Mouse (Mus musculus): ENCODE measurements around the gene Mllt10. TPM values are rescaled to one million over a fixed set of nuclear protein-coding genes. Genes with fewer than 3 reads are reported as not detected.

Mllt10 gene
- 69.6 and 75.2 TPM in 2 replicates for polyA plus RNA-seq (2015; fragmentation: Nextera tagmentation; extraction: Ambion mirVana)

DNA sequence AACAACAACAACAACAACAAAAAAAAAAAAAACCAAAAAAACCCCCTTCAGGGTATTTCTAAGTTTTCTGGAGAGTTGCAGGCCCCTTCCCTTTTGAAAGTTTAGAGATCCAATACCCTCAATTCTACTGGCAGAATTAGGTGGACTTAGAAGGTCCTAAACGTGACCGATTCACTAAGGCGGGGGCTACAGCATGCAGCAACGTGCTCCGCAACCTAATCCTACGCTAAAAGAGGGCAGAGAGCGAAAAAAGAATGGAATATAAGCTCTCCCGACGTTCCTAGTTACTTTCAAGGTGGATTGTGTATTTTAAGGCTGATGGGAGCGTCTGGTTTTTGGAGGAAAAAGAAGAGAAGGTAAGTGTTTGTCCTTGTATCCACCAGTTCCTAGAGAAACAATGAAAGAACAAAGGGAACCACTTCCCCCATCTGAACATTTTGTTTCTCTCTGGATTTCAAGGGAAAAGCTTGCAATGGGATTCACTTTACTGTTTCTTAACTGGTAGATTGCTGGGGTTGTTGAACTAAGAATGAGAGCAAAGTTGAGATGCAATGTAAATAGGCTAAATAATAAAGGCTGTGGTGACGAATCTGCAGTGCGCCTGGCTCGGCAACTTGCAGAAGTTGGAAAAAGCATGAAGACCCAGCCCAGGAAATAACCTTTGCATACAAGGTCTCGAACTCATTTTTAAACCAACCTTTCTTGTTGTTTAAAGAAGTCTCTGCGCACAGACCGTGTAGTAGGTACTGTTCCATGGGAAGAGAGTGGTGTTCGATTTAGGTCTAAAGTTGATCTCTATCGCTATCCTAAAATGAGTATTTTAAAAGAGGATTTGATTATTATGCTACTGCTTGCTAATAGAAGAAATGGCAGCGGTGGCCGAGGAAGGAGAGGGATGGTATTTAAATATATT, at the start of gene Mllt10:
Gene Mllt10, plus strand, starts transcription at position 222 of the 913 bp plus-strand sequence.
- Histone ChIP-seq H3K4me3 (replicated peaks) (peak within 1 kb of the TSS; percentile 56), H3K9me3 (no peaks in the 10 kb centered on the region), H3K27ac (peak within 1 kb of the TSS; percentile 99), H3K9ac (replicated peaks) (peak within 1 kb of the TSS; percentile 97), H3K27me3 (no peaks in the 10 kb centered on the region), H3K36me3 (no peaks in the 10 kb centered on the region), H3K4me2 (replicated peaks) (peak within 1 kb of the TSS; percentile 90), H3K4me1 (replicated peaks) (peaks cover 61% of the 10 kb centered on the region)
- WGBS, result under 1% methylated on average over 20 of the region's 20 CpGs
- ATAC-seq, result no peak

DNA sequence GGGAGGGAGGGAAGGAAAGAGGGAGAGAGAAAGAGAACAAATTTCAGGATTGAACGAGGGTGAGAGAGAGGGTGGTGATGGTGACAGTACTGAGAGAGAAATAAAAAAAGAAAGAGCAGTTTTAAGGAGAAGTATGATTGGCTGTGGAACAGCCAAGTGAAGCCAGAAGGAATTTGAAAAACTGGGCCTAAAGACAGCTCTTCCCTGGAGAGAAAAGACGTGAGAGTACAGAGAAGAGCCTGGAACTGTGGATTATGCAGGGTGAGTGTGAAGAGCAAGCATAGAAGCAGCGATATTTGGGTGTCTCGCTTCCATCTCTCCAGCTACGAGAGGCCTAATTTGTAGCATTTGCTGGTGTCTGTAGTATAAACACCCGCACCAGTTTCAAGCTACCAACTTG, 43.8 kb upstream of the Mllt10 start:
- H3K4me2 ChIP-seq (replicated peaks), result no peak overlapping the region
- no peaks in the 10 kb centered on the region for H3K27me3 ChIP-seq
- H3K9ac ChIP-seq (replicated peaks), result no peak overlapping the region
- no peak overlapping the region for H3K27ac ChIP-seq
- 88% methylated on average over 6 of the region's 6 CpGs for WGBS
- ATAC-seq, result no peak
- no peak overlapping the region for H3K4me3 ChIP-seq (replicated peaks)
- H3K9me3 ChIP-seq, result no peaks in the 10 kb centered on the region
- H3K4me1 ChIP-seq (replicated peaks), result no peaks in the 10 kb centered on the region
- H3K36me3 ChIP-seq, result no peaks in the 10 kb centered on the region

DNA sequence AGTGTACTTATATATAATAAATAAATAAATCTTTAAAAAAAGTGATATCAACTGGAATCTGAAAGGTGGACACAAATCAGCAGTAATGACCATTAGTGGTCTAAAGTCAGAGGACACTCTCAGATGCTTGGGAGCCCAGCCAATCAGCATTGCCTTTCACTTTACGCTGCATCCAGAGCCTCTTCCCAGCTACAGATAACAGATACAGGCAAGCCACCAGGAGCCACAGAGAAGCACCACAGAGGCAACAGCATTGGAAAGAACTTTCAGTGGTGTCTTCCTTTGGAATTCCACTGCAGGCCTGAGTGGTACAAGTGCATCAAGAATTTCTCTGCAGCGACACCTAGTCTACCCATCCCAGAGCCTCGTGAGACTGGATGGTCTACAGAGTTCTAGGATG, 42.2 kb upstream of the Mllt10 start:
- H3K4me1 ChIP-seq (replicated peaks), result no peaks in the 10 kb centered on the region
- no peak overlapping the region for H3K27ac ChIP-seq
- H3K4me3 ChIP-seq (replicated peaks), result no peak overlapping the region
- no peak for ATAC-seq
- H3K9me3 ChIP-seq, result no peaks in the 10 kb centered on the region
- H3K9ac ChIP-seq (replicated peaks), result no peak overlapping the region
- no peak overlapping the region for H3K4me2 ChIP-seq (replicated peaks)
- WGBS, result 91% methylated on average over 3 of the region's 3 CpGs
- H3K36me3 ChIP-seq, result no peaks in the 10 kb centered on the region
- H3K27me3 ChIP-seq, result no peaks in the 10 kb centered on the region

DNA sequence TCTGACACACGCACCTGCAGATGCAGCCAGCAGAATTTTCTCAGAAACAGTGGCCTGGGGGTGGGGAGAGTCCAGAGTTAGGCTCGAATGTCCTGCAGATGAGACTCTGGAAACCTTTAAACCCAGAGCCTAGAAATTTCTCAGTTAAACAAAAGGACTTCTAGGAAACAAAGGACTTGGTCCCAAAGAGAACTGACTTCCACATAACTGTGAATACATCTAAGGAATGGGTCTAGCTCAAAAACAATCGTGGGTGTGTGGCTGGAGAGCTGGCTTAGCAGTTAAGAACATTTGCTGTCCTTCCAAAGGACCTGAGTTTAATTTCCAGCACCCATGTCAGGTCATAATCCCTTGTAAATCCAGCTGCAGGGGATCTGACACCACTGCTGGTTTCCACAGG, 39.5 kb upstream of the Mllt10 start:
- no peak for ATAC-seq
- Histone ChIP-seq H3K4me2 (replicated peaks) (no peak overlapping the region), H3K9ac (replicated peaks) (no peak overlapping the region), H3K9me3 (no peaks in the 10 kb centered on the region), H3K27me3 (no peaks in the 10 kb centered on the region), H3K4me1 (replicated peaks) (no peaks in the 10 kb centered on the region), H3K4me3 (replicated peaks) (no peak overlapping the region), H3K27ac (no peak overlapping the region), H3K36me3 (no peaks in the 10 kb centered on the region)
- 45% methylated on average over 3 of the region's 3 CpGs for WGBS

DNA sequence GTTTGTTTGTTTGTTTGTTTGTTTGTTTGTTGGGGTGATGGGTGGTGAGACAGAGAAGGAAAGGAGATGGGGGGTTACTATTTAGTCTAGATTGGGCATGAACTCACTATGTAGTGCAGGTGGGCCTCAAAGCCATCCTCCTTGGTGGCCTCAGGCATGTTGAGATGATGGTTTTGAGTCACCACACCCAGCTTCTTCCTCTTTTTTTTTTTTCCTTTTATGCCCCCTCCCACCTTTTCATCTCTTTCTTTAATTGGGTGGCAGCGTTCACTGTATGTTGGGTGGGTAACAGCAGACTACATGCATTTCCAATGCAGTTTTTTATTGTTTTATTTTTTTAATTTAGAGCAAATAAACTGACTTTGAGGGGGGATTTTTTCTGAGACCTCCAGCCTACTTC, 38.4 kb upstream of the Mllt10 start:
- Histone ChIP-seq H3K4me2 (replicated peaks) (no peak overlapping the region), H3K4me3 (replicated peaks) (no peak overlapping the region), H3K27ac (no peak overlapping the region), H3K27me3 (no peaks in the 10 kb centered on the region), H3K36me3 (no peaks in the 10 kb centered on the region), H3K9ac (replicated peaks) (no peak overlapping the region), H3K4me1 (replicated peaks) (no peaks in the 10 kb centered on the region), H3K9me3 (no peaks in the 10 kb centered on the region)
- 87% methylated on average over 1 of the region's 1 CpGs for WGBS
- no peak for ATAC-seq

DNA sequence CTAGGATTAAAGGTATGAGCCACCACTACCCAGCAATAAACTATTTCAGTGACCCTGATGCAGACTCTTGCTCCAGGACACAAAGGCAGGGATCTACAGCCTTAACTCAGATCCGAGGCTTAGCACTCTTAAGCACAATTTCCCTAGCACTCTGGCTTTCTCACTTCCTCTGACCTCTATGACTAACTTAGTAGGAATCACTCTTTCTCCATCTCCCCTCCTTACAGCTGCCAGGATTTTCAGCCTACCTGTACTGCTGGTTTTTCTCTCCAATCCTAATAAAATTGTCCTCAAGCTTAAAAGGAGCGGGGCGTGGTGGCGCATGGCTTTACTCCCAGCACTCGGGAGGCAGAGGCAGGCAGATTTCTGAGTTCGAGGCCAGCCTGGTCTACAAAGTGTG, 37.7 kb upstream of the Mllt10 start:
- H3K4me1 ChIP-seq (replicated peaks), result no peaks in the 10 kb centered on the region
- no peak overlapping the region for H3K4me3 ChIP-seq (replicated peaks)
- H3K27me3 ChIP-seq, result no peaks in the 10 kb centered on the region
- no peak for ATAC-seq
- no peaks in the 10 kb centered on the region for H3K36me3 ChIP-seq
- WGBS, result 96% methylated on average over 6 of the region's 6 CpGs
- H3K9me3 ChIP-seq, result no peaks in the 10 kb centered on the region
- no peak overlapping the region for H3K4me2 ChIP-seq (replicated peaks)
- H3K9ac ChIP-seq (replicated peaks), result no peak overlapping the region
- H3K27ac ChIP-seq, result no peak overlapping the region

DNA sequence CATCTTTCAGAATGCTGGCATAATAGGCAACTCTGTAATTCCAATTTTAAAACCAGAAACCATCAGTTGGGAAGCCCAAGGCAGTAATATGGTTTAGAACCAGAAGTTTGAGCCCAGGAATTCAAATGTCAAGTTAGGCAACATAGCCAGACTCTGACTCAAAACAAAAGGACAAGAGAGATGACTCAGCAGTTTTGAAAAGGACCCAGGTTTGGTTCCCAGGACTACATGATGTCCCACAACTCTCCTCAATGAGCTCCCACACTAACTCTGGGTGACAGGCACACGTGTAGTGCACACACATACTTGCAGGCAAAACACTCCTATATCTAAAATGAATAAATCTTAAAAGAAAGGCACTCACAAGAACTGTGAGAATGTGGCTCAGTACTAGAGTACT, 35.9 kb upstream of the Mllt10 start:
- no peaks in the 10 kb centered on the region; the same call in 1 of the 2 replicates for H3K4me1 ChIP-seq (replicated peaks)
- 80% methylated on average over 1 of the region's 1 CpGs for WGBS

DNA sequence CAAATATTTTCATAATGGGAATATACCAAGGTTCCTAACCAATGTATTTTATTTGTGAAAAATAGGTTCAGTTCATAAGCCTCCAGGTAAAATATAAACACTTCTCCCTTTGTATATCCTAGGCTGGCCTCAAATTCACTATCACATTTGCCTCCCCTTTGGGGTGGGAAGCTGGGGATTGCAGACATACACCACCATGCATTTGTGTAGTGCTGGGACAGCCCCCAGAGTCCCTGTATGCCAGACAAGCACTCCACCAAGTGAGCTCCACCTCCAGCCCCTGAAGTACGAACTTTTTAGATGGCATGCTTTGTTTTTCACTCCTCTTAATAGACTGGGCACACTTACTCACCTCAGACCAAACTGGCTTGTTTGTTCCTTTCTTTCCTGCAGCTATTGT, 32.2 kb upstream of the Mllt10 start:
- Histone ChIP-seq H3K27ac (no peak overlapping the region), H3K27me3 (no peaks in the 10 kb centered on the region), H3K4me2 (replicated peaks) (no peak overlapping the region), H3K4me3 (replicated peaks) (no peak overlapping the region), H3K36me3 (no peaks in the 10 kb centered on the region), H3K9me3 (no peaks in the 10 kb centered on the region), H3K9ac (replicated peaks) (no peak overlapping the region), H3K4me1 (replicated peaks) (peaks cover 23% of the 10 kb centered on the region)
- ATAC-seq, result no peak
- WGBS, result 39% methylated on average over 1 of the region's 1 CpGs

More for the DNA sequence above, 35.9 kb upstream of the Mllt10 start:
- H3K27me3 ChIP-seq, result no peaks in the 10 kb centered on the region
- no peak for ATAC-seq
- no peak overlapping the region for H3K27ac ChIP-seq
- no peak overlapping the region for H3K4me2 ChIP-seq (replicated peaks)
- H3K36me3 ChIP-seq, result no peaks in the 10 kb centered on the region
- no peak overlapping the region for H3K4me3 ChIP-seq (replicated peaks)
- no peak overlapping the region for H3K9ac ChIP-seq (replicated peaks)
- no peaks in the 10 kb centered on the region for H3K9me3 ChIP-seq

DNA sequence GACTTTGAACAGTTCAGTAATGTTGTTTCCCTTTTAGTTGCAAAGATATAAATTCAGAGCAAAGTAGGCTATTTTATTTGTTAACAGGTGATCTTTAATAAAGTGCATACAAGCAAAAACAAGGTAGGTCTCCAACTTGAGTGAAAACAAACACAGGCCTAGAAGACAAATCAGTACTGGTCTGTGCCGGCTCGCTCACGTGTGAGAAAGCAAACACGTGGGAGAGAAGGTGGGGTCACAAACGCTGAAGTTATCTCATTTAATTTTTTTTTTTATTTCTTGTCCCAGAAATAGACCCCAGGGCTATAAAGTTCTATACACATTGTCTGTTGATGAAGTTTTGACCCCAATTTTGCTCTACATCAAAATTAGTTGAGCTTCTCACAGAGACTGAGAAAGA, 29.9 kb upstream of the Mllt10 start:
- H3K4me3 ChIP-seq (replicated peaks), result peak overlapping the region; percentile 70
- H3K4me2 ChIP-seq (replicated peaks), result peak overlapping the region; percentile 76
- H3K9ac ChIP-seq (replicated peaks), result no peak overlapping the region
- H3K36me3 ChIP-seq, result no peaks in the 10 kb centered on the region
- H3K4me1 ChIP-seq (replicated peaks), result peaks cover 30% of the 10 kb centered on the region
- ATAC-seq, result no peak
- no peaks in the 10 kb centered on the region for H3K27me3 ChIP-seq
- H3K27ac ChIP-seq, result no peak overlapping the region
- WGBS, result 21% methylated on average over 5 of the region's 5 CpGs
- H3K9me3 ChIP-seq, result no peaks in the 10 kb centered on the region

DNA sequence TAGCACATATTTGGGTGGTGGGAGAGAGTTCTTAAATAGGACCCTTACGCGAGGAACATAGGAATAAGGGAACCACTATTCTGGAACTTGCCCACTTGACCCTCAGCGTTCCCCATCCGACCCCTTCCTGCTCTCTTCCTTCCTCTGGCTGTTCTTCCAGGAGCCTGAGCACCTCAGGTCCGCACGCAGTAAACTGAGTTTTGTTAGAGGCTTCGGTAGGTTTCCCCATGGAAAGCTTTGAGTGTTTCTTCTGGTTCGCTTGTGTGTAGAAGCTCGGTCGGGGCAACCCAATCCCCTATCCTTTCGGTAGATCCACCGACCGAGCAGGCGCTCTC, 29.3 kb upstream of the Mllt10 start:
- Histone ChIP-seq H3K36me3 (no peaks in the 10 kb centered on the region), H3K4me3 (replicated peaks) (peak overlapping the region; percentile 70), H3K9me3 (no peaks in the 10 kb centered on the region), H3K4me2 (replicated peaks) (peak overlapping the region; percentile 76), H3K4me1 (replicated peaks) (peaks cover 36% of the 10 kb centered on the region), H3K9ac (replicated peaks) (peak overlapping the region; percentile 85), H3K27me3 (no peaks in the 10 kb centered on the region), H3K27ac (peak overlapping the region; percentile 99)
- under 1% methylated on average over 14 of the region's 14 CpGs for WGBS
- ATAC-seq, result no peak

DNA sequence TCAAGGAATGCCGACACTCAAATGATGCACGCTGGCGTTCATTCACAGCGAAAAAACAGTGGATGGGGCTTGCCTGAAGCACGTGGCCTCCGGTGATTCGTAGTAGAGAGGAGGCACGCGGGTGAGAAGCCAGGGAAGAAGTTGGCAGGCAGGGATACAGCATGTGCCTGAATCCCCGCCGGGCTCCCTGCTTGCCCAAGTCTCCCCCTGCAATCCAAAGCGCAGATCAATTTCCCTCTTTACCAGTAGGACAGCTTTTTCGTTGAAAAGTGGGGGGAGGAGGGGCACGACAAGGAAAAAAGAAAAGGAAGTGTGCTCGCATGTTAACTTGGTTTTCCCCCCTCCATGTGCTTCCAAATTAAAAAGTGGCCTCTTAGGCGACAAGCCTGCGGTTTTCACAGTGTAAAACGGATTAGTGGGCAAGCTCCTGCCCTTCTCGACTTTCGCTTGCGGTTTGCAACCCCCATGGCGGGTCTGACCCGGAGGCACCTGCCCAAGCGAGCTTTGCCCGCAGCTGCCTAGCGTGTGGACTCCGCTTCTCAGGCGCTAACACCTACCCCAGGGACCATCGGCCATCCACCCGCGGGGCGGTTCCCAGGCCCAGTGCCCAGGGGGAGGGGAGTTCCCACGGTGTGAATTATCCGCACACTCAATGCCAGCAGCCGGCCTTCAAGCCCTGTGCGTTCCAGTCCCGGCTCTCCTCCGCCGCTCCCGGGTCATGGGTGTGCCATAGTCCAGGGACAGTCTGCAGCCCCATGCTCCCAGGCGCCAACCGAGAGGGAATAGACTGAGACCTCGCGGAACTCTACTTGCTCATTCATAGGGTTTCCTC, 28.7 kb upstream of the Mllt10 start:
- Histone ChIP-seq H3K4me3 (replicated peaks) (peak overlapping the region; percentile 70), H3K27ac (peak overlapping the region; percentile 99), H3K4me2 (replicated peaks) (peak overlapping the region; percentile 76), H3K9ac (replicated peaks) (peak overlapping the region; percentile 85), H3K27me3 (no peaks in the 10 kb centered on the region), H3K36me3 (no peaks in the 10 kb centered on the region), H3K4me1 (replicated peaks) (peaks cover 41% of the 10 kb centered on the region), H3K9me3 (no peaks in the 10 kb centered on the region)
- under 1% methylated on average over 43 of the region's 44 CpGs for WGBS
- peak; percentile 38 for ATAC-seq

DNA sequence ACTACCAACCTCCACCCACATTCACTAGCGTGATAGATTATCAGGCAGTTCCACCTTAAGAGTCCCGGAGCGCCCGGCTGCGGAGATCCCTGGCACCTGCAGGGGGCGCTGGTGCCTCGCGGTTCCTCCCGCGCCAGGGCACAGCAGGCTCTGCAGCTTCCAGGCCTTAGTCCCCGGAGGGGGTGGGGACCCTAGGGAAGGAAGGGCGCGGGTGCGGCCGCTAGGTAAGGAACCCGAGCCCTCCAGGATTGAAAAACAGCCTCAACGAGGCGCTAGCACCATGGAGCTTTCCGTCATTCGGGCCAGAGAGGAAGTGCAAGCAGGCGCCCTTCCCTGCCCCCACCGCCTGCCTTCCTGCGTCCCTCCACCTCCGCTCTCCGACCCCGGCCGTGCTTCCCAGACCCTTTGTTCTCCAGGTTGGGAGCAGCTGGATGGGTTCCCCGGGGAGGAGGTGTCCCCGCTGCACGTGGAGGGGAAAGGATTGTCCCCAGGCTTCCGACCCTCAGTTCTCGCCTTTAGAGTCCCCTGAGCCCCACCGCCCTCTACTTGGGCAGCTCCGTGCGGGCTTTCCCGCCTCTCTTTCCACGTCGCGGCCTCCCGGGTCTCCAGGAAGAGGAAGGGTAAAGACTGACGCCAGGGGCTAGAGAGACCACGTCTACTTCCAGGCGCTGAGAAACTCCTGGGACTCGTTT, 27.4 kb upstream of the Mllt10 start:
- peak; percentile 86 for ATAC-seq
- under 1% methylated on average over 44 of the region's 44 CpGs for WGBS

More for the DNA sequence above, 27.4 kb upstream of the Mllt10 start:
- Histone ChIP-seq H3K4me3 (replicated peaks) (peak overlapping the region; percentile 70), H3K36me3 (no peaks in the 10 kb centered on the region), H3K27ac (peak overlapping the region; percentile 99), H3K4me1 (replicated peaks) (peaks cover 53% of the 10 kb centered on the region), H3K4me2 (replicated peaks) (peak overlapping the region; percentile 76), H3K9me3 (no peaks in the 10 kb centered on the region), H3K9ac (replicated peaks) (peak overlapping the region; percentile 85), H3K27me3 (no peaks in the 10 kb centered on the region)

Measured in midbrain, embryonic 13.5 days (tissue).